8 mouse cellular contexts compared by ENCODE assay signal in the genomic region with DNA sequence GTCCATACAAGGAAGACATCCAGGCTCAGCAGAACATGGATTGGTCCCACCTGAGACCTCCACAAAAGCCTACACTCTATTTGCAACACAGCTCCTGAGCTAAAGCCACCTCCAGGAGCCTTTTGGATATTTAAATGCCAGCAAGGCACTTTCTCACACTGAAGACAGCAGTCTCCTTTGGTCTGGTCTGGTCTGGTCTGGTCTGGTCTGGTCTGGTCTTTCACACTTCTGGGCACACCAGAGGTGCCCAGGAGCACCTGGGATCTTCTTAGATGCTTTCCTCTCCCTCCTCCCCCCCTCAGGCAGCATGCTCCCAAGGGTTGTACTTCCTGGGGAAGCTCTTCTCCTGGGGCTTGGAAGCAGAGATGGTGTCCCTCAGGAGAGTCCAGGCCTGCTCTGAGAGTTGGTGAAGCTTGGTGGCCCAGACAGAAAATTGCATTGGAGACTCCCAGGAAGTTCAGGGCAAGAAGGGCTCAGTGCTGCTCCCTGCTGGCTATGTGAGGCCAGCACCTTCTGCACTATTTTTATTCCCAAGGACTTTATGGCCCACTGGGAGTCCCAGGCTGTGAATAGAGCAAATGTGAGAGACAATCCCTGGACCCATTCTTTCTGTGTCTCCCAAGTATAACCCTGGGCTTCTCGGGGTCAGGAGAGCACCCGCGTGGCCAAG. TPM values are rescaled to one million over a fixed set of nuclear protein-coding genes. Genes with fewer than 3 reads are reported as not detected.
A peak's percentile ranks its signal among the peaks of the same experiment; 100 is the strongest.
DNase-seq lines count a peak whose midpoint lies in the region; ATAC-seq and TF ChIP-seq lines count a peak whose summit lies in the region.
"Had no signal": no experiment of that assay in that cellular context is flagged by ENCODE, and none has a peak within 500 bp of the region (broad histone marks: within the 10 kb centered on the region; RNA-seq: fewer than 3 reads in every experiment).

No protein-coding gene starts in this region.

- intact Hi-C loops in left cerebral cortex, postnatal 4 days (cut with DNase I) = loop anchor here (5.0 kb wide), 2 partner anchors 40 to 50 kb away; no protein-coding TSS in a partner anchor
- intact Hi-C loops in left cerebral cortex, postnatal 36 days (cut with DNase I) = loop anchor here (2.0 kb wide), 1 partner anchor 33 kb away; the partner anchor contains the start of gene Adora1

- H3K9ac ChIP-seq in lung, postnatal 0 days (replicated peaks; ENCODE audit: low read depth) = no peak overlapping the region

- H3K4me2 ChIP-seq in lung, postnatal 0 days (replicated peaks; ENCODE audit: low read depth, low read length) = no peak overlapping the region

- H3K9me3 ChIP-seq in lung, postnatal 0 days (ENCODE audit: low read length) = no peaks in the 10 kb centered on the region
- H3K9me3 ChIP-seq: megakaryocyte, embryonic 14.5 days had no signal

- no peak for TF ChIP-seq EP300 in lung, postnatal 0 days (IDR thresholded peaks at IDR 0.05)

- H3K27me3 ChIP-seq in lung, postnatal 0 days (replicated peaks; ENCODE audit: insufficient read depth, low read length) = no peaks in the 10 kb centered on the region

- H3K27ac ChIP-seq in lung, postnatal 0 days (ENCODE audit: low read length) = peak overlapping the region; percentile 65; the same call in 1 of the 2 replicates

- 0 out of 2 replicates have a peak, but pooled peaks cover 15% of the 10 kb centered on the region for H3K4me1 ChIP-seq in lung, postnatal 0 days (ENCODE audit: insufficient read depth, low read depth, low read length)

- WGBS in lung, postnatal 0 days = 47% methylated on average over 3 of the region's 3 CpGs

- no peak overlapping the region for H3K4me3 ChIP-seq in lung, postnatal 0 days (ENCODE audit: low read depth, low read length)
- H3K4me3 ChIP-seq: megakaryocyte, embryonic 14.5 days had no signal

- no peaks in the 10 kb centered on the region for H3K36me3 ChIP-seq in lung, postnatal 0 days (ENCODE audit: insufficient read depth, low read length)

- peak; percentile 52 for DNase-seq in left cerebral cortex, postnatal 4 days
- no peak for DNase-seq in left cerebral cortex, postnatal 36 days (ENCODE audit: low spot score in 2 of 2)
- DNase-seq in ES-CJ7 (ENCODE audit: low read depth, low spot score) = peak; percentile 84
- DNase-seq in adrenal gland, postnatal 25 days = peak; percentile 57
- DNase-seq in gastrocnemius, postnatal 25 days = peak; percentile 72
- peak; percentile 81 for DNase-seq in lung, postnatal 0 days (ENCODE audit: low spot score)
- peak; percentile 17 to 36 for DNase-seq in thymus, postnatal 36 days

- ATAC-seq in lung, postnatal 0 days = peak; percentile 13; the same call in 1 of the 2 replicates

- TF ChIP-seq CTCF in lung, postnatal 0 days (IDR thresholded peaks at IDR 0.05) = peak; percentile 87

RNA-seq across cellular contexts. Expression of gene Mybph, which starts 8.6 kb away (rescaled TPM):
- total RNA-seq in left cerebral cortex, postnatal 4 days (2021) = under 1 TPM in 1 of 2 experiments, not detected in 1; 0.18 TPM
- total RNA-seq in left cerebral cortex, postnatal 36 days (2021) = under 1 TPM in 1 of 2 experiments, not detected in 1; 0.27 TPM
- total RNA-seq in adrenal gland, postnatal 25 days (2021) = not detected in 2 replicates
- total RNA-seq in gastrocnemius, postnatal 25 days (2021) = 100 to 1,000 TPM; 335 to 488 TPM
- 0.18 and 0.38 TPM in 2 replicates for polyA plus RNA-seq in lung, postnatal 0 days (2015; fragmentation: Nextera tagmentation; extraction: Ambion mirVana)

RNA-seq across cellular contexts. Expression of gene Chil1, which starts 19.9 kb away (rescaled TPM):
- total RNA-seq in left cerebral cortex, postnatal 4 days (2021) = 1 to 10 TPM; 1.1 to 2.0 TPM
- 10 to 100 TPM; 12.0 to 12.4 TPM for total RNA-seq in left cerebral cortex, postnatal 36 days (2021)
- total RNA-seq in adrenal gland, postnatal 25 days (2021) = 1.5 and 1.7 TPM in 2 replicates
- total RNA-seq in gastrocnemius, postnatal 25 days (2021) = 1 to 10 TPM in 1 of 2 experiments, under 1 TPM in 1; 0.91 to 1.7 TPM
- 550 and 782 TPM in 2 replicates for polyA plus RNA-seq in lung, postnatal 0 days (2015; fragmentation: Nextera tagmentation; extraction: Ambion mirVana)

RNA-seq across cellular contexts. Expression of gene Adora1, which starts 33.3 kb away (rescaled TPM):
- total RNA-seq in left cerebral cortex, postnatal 4 days (2021) = 10 to 100 TPM; 75.5 to 76.4 TPM
- total RNA-seq in left cerebral cortex, postnatal 36 days (2021) = 100 to 1,000 TPM; 175 to 206 TPM
- total RNA-seq in adrenal gland, postnatal 25 days (2021) = 89.7 and 151 TPM in 2 replicates
- total RNA-seq in gastrocnemius, postnatal 25 days (2021) = 1 to 10 TPM in 1 of 2 experiments, under 1 TPM in 1; 0.49 to 2.7 TPM
- 4.8 and 4.9 TPM in 2 replicates for polyA plus RNA-seq in lung, postnatal 0 days (2015; fragmentation: Nextera tagmentation; extraction: Ambion mirVana)

Comparison
In these comparisons a context has a peak if more than half of its experiments do, and no peak if none do; other contexts are left out.
1. DNase-seq: peak in left cerebral cortex, postnatal 4 days (single experiment), ES-CJ7 (single experiment), adrenal gland, postnatal 25 days (single experiment), gastrocnemius, postnatal 25 days (single experiment), lung, postnatal 0 days (single experiment) and thymus, postnatal 36 days (2 of 2); none in left cerebral cortex, postnatal 36 days (0 of 2).
2. RNA of gene Mybph, which starts 8.6 kb away (total RNA-seq): 335 to 488 TPM in gastrocnemius, postnatal 25 days; 0.27 TPM in left cerebral cortex, postnatal 36 days, 0.18 TPM in left cerebral cortex, postnatal 4 days and not detected in adrenal gland, postnatal 25 days; every median in the first group is over 100 times any median in the second.
3. RNA of gene Adora1, which starts 33.3 kb away (total RNA-seq): 175 to 206 TPM in left cerebral cortex, postnatal 36 days, 89.7 to 151 TPM in adrenal gland, postnatal 25 days and 75.5 to 76.4 TPM in left cerebral cortex, postnatal 4 days; 0.49 to 2.7 TPM in gastrocnemius, postnatal 25 days; every median in the first group is over 10 times any median in the second.